Mouse (Mus musculus): Measurements from ENCODE around the gene Smu1. TPM values are rescaled to one million over a fixed set of nuclear protein-coding genes. Genes with fewer than 3 reads are reported as not detected.

Gene Smu1
- total RNA-seq, 2 experiments from 2014 or later: 31.5 to 31.8 TPM

- intact Hi-C loops (cut with DNase I): loop anchor here (1.0 to 2.0 kb wide), 2 partner anchors 132 to 174 kb away; partner anchors contain the start of genes Bag1 and Chmp5
- peak; percentile 44 for DNase-seq (ENCODE audit: low spot score)
Measured at GRCm38 (mm10) chr4:40774279-40775259, 16.8 kb upstream of the Smu1 start.

DNA sequence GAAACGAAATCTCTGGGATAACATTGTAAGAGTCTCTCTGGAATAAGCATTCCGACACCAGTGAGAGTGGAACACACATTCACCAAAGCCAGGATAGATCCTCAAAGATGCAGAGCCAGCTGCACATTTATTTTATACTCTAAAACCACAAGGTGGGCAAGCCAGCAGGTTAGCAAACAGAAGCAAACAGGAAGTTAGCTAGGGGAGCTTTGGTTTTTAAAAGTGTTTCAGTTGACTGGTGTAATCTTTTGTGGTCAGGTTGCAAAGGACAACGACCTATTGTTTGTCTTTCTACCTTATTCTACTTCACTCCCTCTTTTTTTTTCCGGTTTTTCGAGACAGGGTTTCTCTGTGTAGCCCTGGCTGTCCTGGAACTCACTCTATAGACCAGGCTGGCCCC is 2.2 kb upstream of the Smu1 start:
- intact Hi-C loops (cut with DNase I): no loop called here
- DNase-seq (ENCODE audit: low spot score): no peak

- DNase-seq (ENCODE audit: low spot score): no peak
- intact Hi-C loops (cut with DNase I): loop anchor here (2.0 kb wide), 1 partner anchor 30 kb away; no protein-coding TSS in a partner anchor
Measured at GRCm38 (mm10) chr4:40757157-40757779, 455 bp downstream of the Smu1 start.

DNA sequence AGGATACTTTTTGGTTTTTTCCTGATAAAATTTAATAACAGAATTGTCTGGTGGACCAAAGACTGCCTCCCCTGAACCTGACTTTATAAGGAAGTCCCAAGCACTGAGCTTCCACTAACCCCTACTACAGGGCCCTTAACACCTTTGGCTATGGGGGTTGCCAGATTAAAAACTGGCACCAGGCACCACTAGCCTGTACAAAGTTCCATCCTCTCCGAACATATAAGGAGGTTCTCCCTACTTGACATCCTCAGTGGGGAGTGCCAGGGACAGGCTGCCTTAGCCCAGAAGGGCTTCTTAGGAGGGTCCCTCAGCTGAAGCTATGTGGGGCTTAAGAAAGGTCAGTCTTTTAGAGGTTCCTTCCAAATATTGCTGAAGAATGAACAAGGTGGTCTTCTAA is 22.4 kb downstream of the Smu1 start:
- intact Hi-C loops (cut with DNase I): no loop called here
- DNase-seq (ENCODE audit: low spot score): no peak

DNA sequence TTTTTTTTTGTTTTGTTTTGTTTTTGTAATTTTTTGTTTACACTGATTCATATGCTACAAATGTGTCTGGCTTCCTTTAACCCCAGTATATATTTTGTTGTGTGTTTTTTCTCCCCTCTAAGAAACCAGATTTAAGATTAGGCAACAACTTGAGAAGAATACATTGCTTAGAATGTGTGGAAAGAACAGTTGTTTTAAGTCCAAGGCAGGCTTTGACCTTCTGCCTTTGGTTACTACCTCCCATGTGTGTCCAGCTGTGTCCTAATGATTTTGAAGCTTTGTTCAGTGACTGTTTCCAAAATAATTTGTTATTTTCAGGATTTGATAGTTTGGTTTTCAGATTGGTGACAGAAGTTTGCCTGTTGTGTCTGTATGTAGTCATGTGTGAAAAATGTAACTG is 26.5 kb downstream of the Smu1 start:
- DNase-seq (ENCODE audit: low spot score): no peak
- intact Hi-C loops (cut with DNase I): no loop called here

GRCm38 (mm10) chr4:40727247-40727646 is 30.5 kb downstream of the Smu1 start:
- intact Hi-C loops (cut with DNase I): loop anchor here (2.0 kb wide), 1 partner anchor 30 kb away; the partner anchor contains the start of gene Smu1

DNA sequence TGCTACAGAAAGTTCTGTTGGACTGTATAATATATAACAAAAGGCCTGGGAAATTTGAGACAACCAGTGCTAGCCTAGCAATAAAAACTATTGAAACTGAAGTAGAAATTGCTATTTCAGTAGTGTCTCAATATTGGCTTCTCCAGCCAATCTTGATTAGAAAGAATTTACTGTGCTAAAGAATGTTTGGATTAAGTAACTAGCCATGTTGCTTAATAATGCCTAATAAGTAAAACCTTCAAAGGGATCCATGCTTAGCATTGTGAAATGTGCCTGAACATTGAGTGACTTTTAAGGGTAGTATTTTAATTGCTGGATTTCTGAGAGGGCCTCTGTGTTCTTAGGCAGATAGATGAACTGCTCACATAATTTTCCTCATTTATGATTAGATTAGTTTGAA is 32.2 kb downstream of the Smu1 start:
- intact Hi-C loops (cut with DNase I): no loop called here
- DNase-seq (ENCODE audit: low spot score): no peak

More at GRCm38 (mm10) chr4:40727247-40727646, 30.5 kb downstream of the Smu1 start:
- DNase-seq (ENCODE audit: low spot score): no peak

DNA sequence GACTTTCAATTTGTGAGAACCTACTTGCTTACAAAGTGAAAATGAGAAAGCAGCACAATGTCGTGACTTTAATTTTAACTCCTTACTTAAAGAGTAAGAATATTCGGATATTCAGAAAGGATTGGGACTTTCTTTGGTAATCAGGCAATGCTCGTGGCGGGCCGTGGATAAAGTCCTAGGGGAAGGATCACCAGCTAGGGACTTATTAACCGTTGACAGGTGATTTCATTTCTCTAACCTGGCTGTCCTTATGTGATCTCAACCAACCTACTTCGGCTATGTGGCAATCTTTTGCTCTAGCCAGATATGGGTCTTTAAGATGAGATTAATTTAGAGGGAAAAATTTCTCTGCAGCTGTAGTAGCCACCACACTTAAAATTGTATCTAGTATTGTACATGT is 32.6 kb downstream of the Smu1 start:
- intact Hi-C loops (cut with DNase I): no loop called here
- no peak for DNase-seq (ENCODE audit: low spot score)

- intact Hi-C loops (cut with DNase I): loop anchor here (1.0 kb wide), 1 partner anchor 20 kb away; the partner anchor contains the start of gene Aptx
- DNase-seq (ENCODE audit: low spot score): peak; percentile 55
Measured at GRCm38 (mm10) chr4:40722687-40723460, 34.8 kb downstream of the Smu1 start.

DNA sequence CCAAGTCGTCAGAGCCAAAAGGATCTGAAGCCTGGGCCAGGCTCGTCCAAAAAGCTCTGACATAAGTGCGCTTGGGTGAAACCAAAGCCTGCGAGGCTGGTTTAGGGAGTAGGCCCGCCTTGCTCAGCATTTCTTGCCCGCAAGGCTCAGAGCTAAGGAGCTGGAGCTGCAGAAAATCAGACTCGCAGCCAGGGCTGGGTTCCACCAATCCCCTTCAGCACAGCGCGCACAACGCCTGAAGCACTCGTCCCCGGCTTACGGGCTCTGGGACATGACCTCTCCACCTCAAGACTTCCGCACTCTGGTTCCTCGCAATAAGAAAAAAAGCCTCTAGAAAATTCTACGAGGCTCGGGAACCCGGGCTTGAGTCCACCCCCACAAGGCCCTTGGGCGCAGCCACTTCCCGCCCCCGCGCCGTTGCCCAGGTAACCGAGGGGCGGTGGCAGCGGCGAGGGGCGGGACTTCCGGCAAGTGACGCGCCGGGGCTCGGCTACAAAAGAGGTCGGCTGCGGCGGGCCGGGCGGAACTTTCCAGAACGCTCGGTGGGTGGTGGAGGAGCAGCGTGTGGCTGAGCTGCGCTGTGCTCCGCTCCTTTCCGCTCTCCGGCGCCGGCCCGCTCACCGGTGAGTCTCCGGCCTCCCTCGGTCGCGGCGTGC is 35.6 kb downstream of the Smu1 start, which contains the start of gene Dnaja1:
Gene Dnaja1 (plus strand): TSS at position 140 of the 656 bp plus-strand sequence.
- intact Hi-C loops (cut with DNase I): loop anchor here (1.0 kb wide), 1 partner anchor 19 kb away; the partner anchor contains the start of gene Aptx
- peak; percentile 92 for DNase-seq (ENCODE audit: low spot score)

GRCm38 (mm10) chr4:40720910-40721309 is 36.8 kb downstream of the Smu1 start:
- intact Hi-C loops (cut with DNase I): no loop called here
- no peak for DNase-seq (ENCODE audit: low spot score)

DNA sequence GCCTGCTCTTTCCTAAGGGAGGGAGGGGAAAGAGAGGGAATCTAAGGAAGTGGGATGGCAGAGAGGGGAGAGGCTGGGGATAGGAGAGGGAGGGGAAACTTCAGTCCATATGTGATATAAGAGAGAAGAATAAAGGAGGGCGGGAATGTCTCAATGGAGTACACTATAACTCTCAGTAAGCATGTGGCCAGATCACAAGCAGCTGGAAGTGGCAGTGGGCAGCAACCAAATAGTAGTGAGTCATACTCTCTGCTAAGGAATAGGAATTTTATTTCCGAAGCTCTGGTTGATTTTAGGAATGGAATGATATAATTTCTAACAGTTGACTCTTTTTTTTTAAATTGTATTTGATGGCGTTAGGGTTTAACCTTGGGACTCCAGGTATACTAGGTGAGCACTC is 40.6 kb downstream of the Smu1 start:
- DNase-seq (ENCODE audit: low spot score): no peak
- intact Hi-C loops (cut with DNase I): no loop called here

DNA sequence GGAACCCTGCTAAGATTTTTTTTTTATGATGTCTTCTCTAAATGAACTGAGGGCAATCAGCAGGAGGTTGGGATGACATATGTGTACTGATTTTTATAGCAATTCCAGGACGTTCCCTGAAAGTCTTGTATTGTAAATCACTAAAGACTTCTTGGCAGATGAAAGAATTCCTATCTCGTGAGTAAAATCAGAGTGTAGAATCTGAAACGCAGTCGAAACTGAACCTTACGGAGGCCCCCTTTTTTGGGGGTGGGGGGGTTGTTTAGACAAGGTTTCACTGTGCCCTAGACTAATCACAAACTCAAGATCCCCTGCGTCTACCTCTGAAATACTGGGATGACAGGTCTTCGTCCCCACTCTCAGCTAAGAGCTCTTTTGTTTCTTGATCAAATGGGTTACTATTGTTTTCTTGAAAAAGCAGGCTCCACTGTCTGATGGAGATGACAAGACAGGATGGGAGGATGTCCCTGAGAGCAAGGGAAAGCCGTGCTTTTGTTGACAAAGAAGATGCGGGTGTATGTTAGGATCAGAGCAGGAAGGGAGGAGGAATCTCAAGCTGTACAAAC is 53.9 kb downstream of the Smu1 start:
- DNase-seq (ENCODE audit: low spot score): no peak
- intact Hi-C loops (cut with DNase I): loop anchor here (1.0 kb wide), 1 partner anchor 19 kb away; the partner anchor contains the start of gene Dnaja1

- peak; percentile 89 for DNase-seq (ENCODE audit: low spot score)
- intact Hi-C loops (cut with DNase I): loop anchor here (1.0 kb wide), 1 partner anchor 19 kb away; the partner anchor contains the start of gene Dnaja1
Measured at GRCm38 (mm10) chr4:40702797-40703709, 54.7 kb downstream of the Smu1 start, which contains the start of gene Aptx. TSS of gene Aptx (minus strand) at chr4:40703194.

DNA sequence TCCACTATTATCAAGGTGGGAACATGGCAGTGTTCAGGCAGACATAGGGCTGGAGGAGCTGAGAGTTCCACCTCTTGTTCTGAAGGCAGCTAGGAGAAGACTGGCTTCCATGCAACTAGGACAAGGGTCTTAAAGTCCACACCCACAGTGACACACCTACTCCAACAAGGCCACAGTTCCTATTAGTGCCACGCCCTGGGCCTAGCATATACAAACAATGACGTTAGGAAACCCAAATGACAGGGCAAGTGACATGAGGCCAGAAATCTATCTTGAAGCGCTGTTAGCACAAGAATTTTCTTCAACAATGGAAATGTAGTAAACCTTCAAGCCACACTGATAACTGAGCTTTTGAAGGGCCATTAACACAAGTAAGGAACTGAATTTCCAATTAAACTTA is 55.9 kb downstream of the Smu1 start:
- intact Hi-C loops (cut with DNase I): no loop called here
- DNase-seq (ENCODE audit: low spot score): no peak

GRCm38 (mm10) chr4:40700216-40700615 is 57.5 kb downstream of the Smu1 start:
- intact Hi-C loops (cut with DNase I): no loop called here
- no peak for DNase-seq (ENCODE audit: low spot score)

- intact Hi-C loops (cut with DNase I): no loop called here
- no peak for DNase-seq (ENCODE audit: low spot score)
Measured at GRCm38 (mm10) chr4:40697059-40697458, 60.7 kb downstream of the Smu1 start.

- intact Hi-C loops (cut with DNase I): no loop called here
- DNase-seq (ENCODE audit: low spot score): no peak
Measured at GRCm38 (mm10) chr4:40691100-40691499, 66.6 kb downstream of the Smu1 start.
